Mouse (Mus musculus) fat pad, adult 2 months (tissue): ENCODE results near the gene Itpk1.

Source experiments
- DNase-seq: peaks from one replicate; pipeline ENCODE4 v3.0.0-alpha.2; 2011; ENCODE audit warnings: low read depth, low spot score; ENCODE audit errors: extremely low read depth

The Itpk1 gene

DNA sequence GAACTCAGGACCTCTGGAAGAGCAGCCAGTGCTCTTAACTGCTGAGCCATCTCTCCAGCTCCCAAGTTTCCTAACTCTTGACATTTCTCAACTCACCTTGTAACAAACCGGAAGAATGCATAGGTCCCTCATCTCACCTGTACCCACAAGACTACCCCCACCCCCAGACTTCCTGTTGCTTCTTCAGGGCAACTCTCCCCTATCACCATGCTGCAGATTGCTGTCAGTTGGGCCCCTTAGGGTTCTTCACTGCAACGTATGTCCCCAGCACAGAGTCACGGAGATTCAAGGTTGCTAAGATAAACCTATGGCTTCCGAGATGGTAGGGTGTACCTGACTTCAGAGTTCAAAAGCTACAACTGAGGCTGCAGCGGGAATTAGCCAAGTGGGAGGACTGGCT, 77.2 kb downstream of the Itpk1 start:
- DNase-seq, result no peak

DNA sequence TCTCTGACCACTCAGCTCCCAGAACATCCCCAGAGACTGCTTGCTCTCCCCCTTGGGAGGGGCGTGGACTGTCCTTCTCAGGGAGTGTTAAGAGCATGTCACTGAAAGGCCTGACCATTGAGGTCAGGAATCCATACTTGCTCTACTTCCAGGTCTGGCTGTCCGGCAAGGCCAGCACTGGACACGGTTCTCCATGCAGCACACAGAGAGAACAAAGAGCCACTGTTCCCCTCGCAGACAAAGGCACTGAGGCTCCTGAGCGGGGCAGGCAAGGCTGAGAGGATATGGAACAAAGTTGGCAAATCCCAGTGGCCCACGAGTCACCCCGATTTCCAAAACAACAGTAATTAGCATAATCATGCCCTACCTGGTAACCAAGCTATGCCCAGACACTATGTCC, 77.9 kb downstream of the Itpk1 start:
- DNase-seq, result no peak

GRCm38 (mm10) chr12:102625717-102626116, 79.0 kb downstream of the Itpk1 start:
- no peak for DNase-seq

- DNase-seq, result no peak
Measured at GRCm38 (mm10) chr12:102625118-102625517, 79.6 kb downstream of the Itpk1 start.

DNA sequence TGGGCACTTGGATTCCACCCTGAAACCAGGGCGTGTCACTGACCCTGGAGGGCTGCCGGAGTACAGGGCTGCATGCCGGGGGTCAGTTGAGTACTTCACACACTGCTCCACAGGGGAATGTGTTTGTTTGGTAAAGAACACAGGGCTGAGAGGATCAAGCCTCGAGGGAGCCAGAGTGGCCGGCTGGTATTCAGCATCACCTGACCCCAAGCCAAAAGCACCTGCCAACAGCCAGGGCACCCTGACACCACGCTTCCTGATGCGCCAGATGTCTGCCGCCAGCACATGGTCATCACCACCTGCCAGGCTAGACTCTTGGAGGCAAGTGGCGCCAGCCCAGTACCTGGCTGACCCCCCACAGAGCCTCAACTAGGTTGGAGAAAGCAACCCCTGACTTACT, 80.9 kb downstream of the Itpk1 start:
- no peak for DNase-seq

DNA sequence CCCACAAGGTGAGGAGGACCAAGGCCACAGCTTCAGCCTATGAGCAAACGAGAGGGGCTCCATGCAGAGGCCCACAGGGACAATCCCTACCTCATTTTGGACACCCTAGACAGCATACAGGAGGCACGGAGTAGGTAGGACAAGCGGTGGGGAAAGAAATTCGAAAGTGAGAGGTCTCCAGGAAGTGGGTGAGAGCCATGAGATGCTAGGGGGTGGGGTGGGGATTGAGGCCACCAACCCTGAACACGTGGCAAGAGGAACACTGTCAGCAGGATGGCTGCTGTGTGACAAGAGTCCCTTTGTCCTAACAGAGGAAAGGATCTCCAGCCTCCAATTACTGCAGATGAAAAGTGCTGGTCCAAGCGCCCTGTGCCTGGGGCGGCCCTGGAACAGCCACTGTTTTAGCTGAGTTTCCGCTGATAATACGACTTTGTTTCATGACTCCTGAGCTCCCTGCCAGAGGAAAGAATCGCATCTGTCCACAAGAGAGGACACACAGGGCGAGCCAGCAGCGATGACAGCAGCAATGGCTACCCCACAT, 82.4 kb downstream of the Itpk1 start:
- no peak for DNase-seq

- DNase-seq, result no peak
Measured at GRCm38 (mm10) chr12:102621811-102622210, 82.9 kb downstream of the Itpk1 start.

GRCm38 (mm10) chr12:102621205-102621604, 83.5 kb downstream of the Itpk1 start:
- no peak for DNase-seq

GRCm38 (mm10) chr12:102619908-102620307, 84.8 kb downstream of the Itpk1 start:
- DNase-seq, result no peak

GRCm38 (mm10) chr12:102618085-102618484, 86.6 kb downstream of the Itpk1 start:
- DNase-seq, result no peak

DNA sequence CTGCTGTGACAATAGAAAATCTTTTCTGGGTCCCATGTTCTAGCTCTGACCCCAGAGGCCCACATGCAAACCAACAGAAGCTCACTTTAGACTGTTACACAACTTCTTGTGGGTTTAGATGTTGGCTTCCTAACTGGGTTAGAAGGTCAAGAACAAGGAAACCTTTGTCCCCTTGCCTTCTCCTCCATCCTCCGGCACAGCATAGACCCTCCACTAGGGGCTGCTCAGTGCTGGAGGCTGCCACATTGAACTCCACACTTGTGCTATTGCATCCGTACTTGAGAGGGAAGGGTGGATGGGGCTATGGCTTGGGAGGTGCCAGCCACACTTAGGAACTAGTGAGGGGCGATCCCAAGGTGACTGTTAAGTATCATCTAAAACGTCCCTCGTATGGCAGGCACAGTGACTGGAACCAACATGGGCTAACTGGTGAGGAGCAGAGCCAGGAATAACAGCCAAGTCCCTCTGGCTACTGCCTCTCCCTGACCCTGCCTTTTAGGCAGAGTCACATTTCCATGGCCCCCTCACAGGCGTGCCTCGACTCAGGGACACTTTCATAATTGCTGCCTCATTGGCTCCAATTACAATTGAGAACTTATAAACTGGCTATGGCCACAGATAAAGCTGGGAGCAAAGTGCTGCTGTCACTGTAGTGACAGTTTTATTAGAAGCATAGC, 87.7 kb downstream of the Itpk1 start:
- DNase-seq, result no peak

DNA sequence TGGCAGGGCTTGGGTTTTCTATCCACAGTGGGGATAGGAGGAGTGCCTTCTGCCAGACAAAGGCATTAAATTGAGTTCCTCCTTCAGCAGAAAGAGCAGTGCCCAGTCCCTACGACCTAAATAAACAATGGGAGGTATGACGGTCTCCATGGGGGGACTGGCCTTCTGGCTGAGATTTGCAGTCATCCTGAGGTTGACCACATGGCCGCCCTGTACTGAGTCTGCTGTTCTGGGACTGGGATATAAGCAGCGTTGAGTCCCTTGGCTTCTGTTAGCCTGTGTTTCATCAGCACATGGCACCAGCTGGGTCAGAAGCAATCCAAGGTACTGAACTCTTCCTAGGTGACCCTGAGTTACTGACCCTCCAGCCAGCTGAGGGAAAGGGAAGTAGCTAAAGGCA, 88.5 kb downstream of the Itpk1 start:
- DNase-seq, result no peak

- no peak for DNase-seq
Measured at GRCm38 (mm10) chr12:102613411-102613810, 91.3 kb downstream of the Itpk1 start.

DNA sequence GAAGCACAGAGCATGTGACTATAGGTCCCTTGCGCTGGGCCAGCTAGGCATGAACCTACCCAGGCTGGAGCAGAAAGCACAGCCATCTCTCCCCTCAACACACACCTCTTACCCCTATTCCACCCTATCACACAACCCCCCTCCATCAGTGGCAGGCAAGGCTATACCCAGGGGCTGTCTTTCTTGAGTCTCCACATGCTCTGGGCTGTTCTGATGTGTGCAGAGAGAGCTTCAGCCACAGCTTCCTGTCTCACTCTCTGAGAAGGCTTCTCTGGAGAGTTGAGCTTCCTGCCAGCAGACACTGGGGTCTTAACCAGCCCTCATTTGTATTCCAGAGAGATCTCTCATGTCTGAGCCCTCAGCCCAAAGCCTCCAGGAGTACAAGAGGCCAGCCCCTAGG, 92.3 kb downstream of the Itpk1 start:
- no peak for DNase-seq

GRCm38 (mm10) chr12:102610927-102611326, 93.8 kb downstream of the Itpk1 start:
- no peak for DNase-seq

GRCm38 (mm10) chr12:102607808-102608517, 96.8 kb downstream of the Itpk1 start:
- no peak for DNase-seq

DNA sequence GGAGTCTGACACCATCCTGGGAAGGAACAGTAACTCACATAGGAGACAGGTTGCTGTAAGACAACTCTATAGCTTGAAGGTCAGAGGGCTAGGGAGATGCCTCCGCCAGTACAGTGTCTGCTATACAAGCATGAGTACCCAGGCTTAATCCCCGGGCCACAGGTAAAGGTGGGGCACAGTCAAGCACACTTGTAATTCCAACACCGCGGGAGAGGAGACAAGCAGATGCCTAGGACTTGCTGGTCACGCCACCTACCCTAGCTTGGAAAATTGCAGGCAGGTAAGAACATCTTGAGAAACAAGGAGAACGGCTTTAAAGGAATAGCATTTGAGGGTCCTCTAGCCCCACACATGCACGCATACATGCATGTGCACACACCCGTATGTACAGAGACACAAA, 97.7 kb downstream of the Itpk1 start:
- no peak for DNase-seq

DNA sequence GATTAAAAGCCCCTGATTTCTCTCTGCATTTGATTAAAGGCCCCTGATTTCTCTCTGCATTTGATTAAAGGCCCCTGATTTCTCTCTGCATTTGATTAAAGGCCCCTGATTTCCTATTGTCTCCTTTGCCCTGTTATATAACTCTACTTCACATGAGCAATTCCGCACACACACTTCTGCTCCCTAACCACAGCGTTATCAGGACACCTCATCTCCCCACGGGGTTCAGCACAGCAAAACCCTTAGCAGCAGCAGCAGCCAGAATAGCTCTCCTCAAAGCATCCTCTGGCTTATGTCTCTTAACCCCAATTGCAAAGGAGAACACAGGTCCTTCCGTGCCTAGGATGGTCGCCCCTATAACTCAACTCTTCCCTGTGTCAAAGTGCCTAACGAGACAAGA, 99.1 kb downstream of the Itpk1 start:
- no peak for DNase-seq

DNA sequence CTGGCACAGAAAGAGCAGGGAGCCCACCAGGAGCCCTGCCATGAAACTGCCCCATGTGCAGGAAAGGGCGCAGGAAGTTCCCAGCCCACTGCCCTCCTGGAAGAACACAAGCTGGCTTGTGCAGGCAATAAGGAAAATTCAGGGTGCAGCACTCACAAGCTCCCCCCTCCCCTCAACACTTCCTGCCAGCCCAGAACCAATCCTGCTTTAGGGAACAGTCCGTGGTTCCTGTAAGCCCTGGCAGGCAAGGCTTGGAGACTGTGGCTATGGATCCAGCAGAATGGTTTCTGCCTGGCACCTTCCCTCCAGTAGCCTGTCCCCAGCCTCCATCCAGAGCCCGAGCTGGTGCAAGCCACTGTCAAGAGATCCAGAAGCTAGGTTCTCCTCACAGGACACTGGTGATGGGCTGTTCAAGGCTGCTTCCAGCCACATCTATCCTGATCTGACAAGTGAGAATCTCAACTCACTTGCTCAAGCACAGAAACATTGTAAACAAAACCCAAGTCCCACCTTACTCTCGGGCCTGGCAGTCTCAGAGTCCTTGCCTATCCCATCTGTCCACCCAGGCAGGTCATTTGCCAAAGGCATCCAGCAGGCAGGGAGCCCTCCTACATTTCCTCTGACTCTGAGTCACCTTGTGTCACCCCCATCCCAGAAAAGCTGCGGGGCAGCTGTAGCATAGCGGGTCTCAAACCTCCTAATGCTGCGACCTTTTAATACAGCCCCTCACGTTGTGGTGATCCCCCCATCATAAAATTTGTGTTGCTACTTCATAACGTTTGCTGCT, 102.3 kb downstream of the Itpk1 start:
- no peak for DNase-seq

GRCm38 (mm10) chr12:102601847-102602246, 102.9 kb downstream of the Itpk1 start:
- DNase-seq, result no peak

DNA sequence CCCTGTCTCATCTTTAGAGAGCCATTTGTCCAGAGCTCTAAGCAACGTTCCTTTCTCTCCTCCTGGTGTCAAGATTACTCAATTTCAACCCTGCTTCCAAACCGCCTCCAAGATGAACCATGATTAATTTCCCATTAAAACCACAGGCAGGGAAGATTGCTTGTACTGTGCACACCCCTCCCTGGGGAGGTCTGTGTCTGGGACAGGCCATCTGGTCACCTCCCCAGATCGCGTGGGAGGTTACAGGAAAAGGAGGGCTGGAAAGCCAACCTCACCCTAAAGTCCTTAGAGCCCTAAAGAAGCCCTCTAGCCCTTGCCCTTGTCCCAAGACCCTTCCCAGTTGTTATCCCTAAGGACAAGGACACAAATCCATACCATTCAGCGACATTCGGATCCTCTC, 104.4 kb downstream of the Itpk1 start:
- DNase-seq, result peak; percentile 80

DNA sequence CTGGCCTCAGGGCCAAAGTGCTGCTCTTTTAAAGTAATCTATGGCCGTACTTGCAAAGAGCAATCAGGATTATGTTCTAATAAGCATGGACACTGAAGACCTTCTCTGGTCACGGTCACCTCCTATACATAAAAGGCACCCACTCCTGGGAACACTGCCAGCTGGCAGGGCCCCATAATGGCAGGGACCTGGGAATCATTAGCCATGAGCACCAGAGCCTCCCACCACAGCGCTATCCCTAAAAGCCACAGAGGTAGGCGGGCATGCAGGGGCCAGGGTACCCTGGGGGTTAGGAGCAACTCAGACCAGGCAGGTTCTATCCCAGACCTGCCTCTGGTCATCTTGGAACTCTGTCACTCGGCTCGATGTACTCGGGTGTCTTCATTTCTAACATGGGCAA, 104.9 kb downstream of the Itpk1 start:
- peak; percentile 33 for DNase-seq
